Mouse (Mus musculus): ENCODE measurements around the gene Adarb1.

DNA sequence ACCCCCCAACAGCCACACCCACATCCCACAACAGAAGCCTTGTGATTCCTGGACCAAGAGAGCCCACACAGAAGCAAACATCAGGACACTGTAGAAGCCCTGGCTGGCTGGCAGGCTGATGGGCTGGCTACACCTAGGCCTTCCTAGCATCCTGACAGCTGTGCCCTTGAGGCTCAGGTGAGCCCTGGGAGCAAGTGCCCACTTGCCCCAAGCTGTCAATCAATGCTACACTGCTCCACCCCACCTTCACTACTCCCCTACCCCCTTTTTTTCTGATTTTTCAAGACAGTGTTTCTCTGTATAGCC lies 32.0 kb upstream of the Adarb1 start:
- no peak for TF ChIP-seq CTCF (IDR thresholded peaks at IDR 0.05; ENCODE audit: low read depth)
- no peak for TF ChIP-seq EP300 (IDR thresholded peaks at IDR 0.05; ENCODE audit: low read depth)

All from liver, embryonic 14.5 days (tissue).